Mouse (Mus musculus): ENCODE measurements around the gene Jak1. TPM values are rescaled to one million over a fixed set of nuclear protein-coding genes. Genes with fewer than 3 reads are reported as not detected.
A peak's percentile ranks its signal among the peaks of the same experiment; 100 is the strongest.

Jak1 gene
- polyA plus RNA-seq, 1 experiment from 2014 or later: 66.3 TPM

GRCm38 (mm10) chr4:101246569-101246968, 18.5 kb downstream of the Jak1 start:
- 80% methylated on average over 2 of the region's 2 CpGs for WGBS
- no peaks in the 10 kb centered on the region for H3K9me3 ChIP-seq
- H3K36me3 ChIP-seq: no peaks in the 10 kb centered on the region
- no peaks in the 10 kb centered on the region for H3K27me3 ChIP-seq
- no peak overlapping the region for H3K9ac ChIP-seq
- H3K4me3 ChIP-seq: no peak overlapping the region
- H3K27ac ChIP-seq: no peak overlapping the region
- H3K4me2 ChIP-seq: no peak overlapping the region
- no peak for ATAC-seq (ENCODE audit: low FRiP score)
- H3K4me1 ChIP-seq (replicated peaks): peaks cover 3% of the 10 kb centered on the region; the same call in 1 of the 2 replicates

GRCm38 (mm10) chr4:101244257-101245011, 20.6 kb downstream of the Jak1 start:
- Histone ChIP-seq H3K9me3 (no peaks in the 10 kb centered on the region), H3K27me3 (no peaks in the 10 kb centered on the region), H3K9ac (no peak overlapping the region), H3K36me3 (no peaks in the 10 kb centered on the region), H3K4me2 (no peak overlapping the region), H3K27ac (no peak overlapping the region), H3K4me3 (no peak overlapping the region), H3K4me1 (replicated peaks) (peaks cover 12% of the 10 kb centered on the region)
- no peak for ATAC-seq (ENCODE audit: low FRiP score)
- WGBS: 79% methylated on average over 6 of the region's 6 CpGs

- 58% methylated on average over 3 of the region's 3 CpGs for WGBS
- H3K4me3 ChIP-seq: no peak overlapping the region
- H3K9me3 ChIP-seq: no peaks in the 10 kb centered on the region
- no peaks in the 10 kb centered on the region for H3K27me3 ChIP-seq
- H3K4me2 ChIP-seq: no peak overlapping the region
- ATAC-seq (ENCODE audit: low FRiP score): peak; percentile 43; the same call in 1 of the 2 replicates
- no peak overlapping the region for H3K27ac ChIP-seq
- H3K36me3 ChIP-seq: no peaks in the 10 kb centered on the region
- H3K9ac ChIP-seq: no peak overlapping the region
- peaks cover 8% of the 10 kb centered on the region for H3K4me1 ChIP-seq (replicated peaks)
Observed at GRCm38 (mm10) chr4:101240875-101241173, 24.3 kb downstream of the Jak1 start.

- H3K9me3 ChIP-seq: no peaks in the 10 kb centered on the region
- no peaks in the 10 kb centered on the region for H3K36me3 ChIP-seq
- peak; percentile 68 for ATAC-seq (ENCODE audit: low FRiP score)
- no peaks in the 10 kb centered on the region for H3K27me3 ChIP-seq
- H3K4me2 ChIP-seq: no peak overlapping the region
- H3K9ac ChIP-seq: no peak overlapping the region
- 83% methylated on average over 5 of the region's 5 CpGs for WGBS
- no peak overlapping the region for H3K4me3 ChIP-seq
- peaks cover 8% of the 10 kb centered on the region for H3K4me1 ChIP-seq (replicated peaks)
- peak overlapping the region; percentile 18; the same call in 1 of the 2 replicates for H3K27ac ChIP-seq
Observed at GRCm38 (mm10) chr4:101240163-101240874, 24.8 kb downstream of the Jak1 start.

- peak; percentile 46; the same call in 1 of the 2 replicates for ATAC-seq (ENCODE audit: low FRiP score)
Observed at GRCm38 (mm10) chr4:101239313-101240162, 25.5 kb downstream of the Jak1 start.

GRCm38 (mm10) chr4:101238589-101238988, 26.5 kb downstream of the Jak1 start:
- WGBS: 87% methylated on average over 4 of the region's 4 CpGs
- no peaks in the 10 kb centered on the region for H3K9me3 ChIP-seq
- no peak for ATAC-seq (ENCODE audit: low FRiP score)
- no peak overlapping the region for H3K4me2 ChIP-seq
- H3K27ac ChIP-seq: no peak overlapping the region
- no peak overlapping the region for H3K9ac ChIP-seq
- no peaks in the 10 kb centered on the region for H3K36me3 ChIP-seq
- peaks cover 12% of the 10 kb centered on the region for H3K4me1 ChIP-seq (replicated peaks)
- H3K27me3 ChIP-seq: no peaks in the 10 kb centered on the region
- no peak overlapping the region for H3K4me3 ChIP-seq

More at GRCm38 (mm10) chr4:101239313-101240162, 25.5 kb downstream of the Jak1 start:
- Histone ChIP-seq H3K9me3 (no peaks in the 10 kb centered on the region), H3K4me2 (no peak overlapping the region), H3K27me3 (no peaks in the 10 kb centered on the region), H3K27ac (no peak overlapping the region), H3K4me3 (no peak overlapping the region), H3K4me1 (replicated peaks) (peaks cover 8% of the 10 kb centered on the region), H3K36me3 (no peaks in the 10 kb centered on the region), H3K9ac (no peak overlapping the region)
- WGBS: 94% methylated on average over 3 of the region's 3 CpGs

- WGBS: 89% methylated on average over 6 of the region's 6 CpGs
- no peaks in the 10 kb centered on the region for H3K27me3 ChIP-seq
- no peaks in the 10 kb centered on the region for H3K36me3 ChIP-seq
- no peaks in the 10 kb centered on the region for H3K9me3 ChIP-seq
- ATAC-seq (ENCODE audit: low FRiP score): no peak
- peaks cover 12% of the 10 kb centered on the region for H3K4me1 ChIP-seq (replicated peaks)
- H3K4me2 ChIP-seq: no peak overlapping the region
- no peak overlapping the region for H3K9ac ChIP-seq
- no peak overlapping the region for H3K27ac ChIP-seq
- no peak overlapping the region for H3K4me3 ChIP-seq
Observed at GRCm38 (mm10) chr4:101236797-101237196, 28.3 kb downstream of the Jak1 start.

GRCm38 (mm10) chr4:101235964-101236363, 29.1 kb downstream of the Jak1 start:
- H3K4me1 ChIP-seq (replicated peaks): peaks cover 12% of the 10 kb centered on the region
- H3K27ac ChIP-seq: no peak overlapping the region
- no peak overlapping the region for H3K4me2 ChIP-seq
- H3K27me3 ChIP-seq: no peaks in the 10 kb centered on the region
- H3K9ac ChIP-seq: no peak overlapping the region
- no peak overlapping the region for H3K4me3 ChIP-seq
- no peak for ATAC-seq (ENCODE audit: low FRiP score)
- 95% methylated on average over 1 of the region's 1 CpGs for WGBS
- no peaks in the 10 kb centered on the region for H3K36me3 ChIP-seq
- H3K9me3 ChIP-seq: no peaks in the 10 kb centered on the region

- H3K4me2 ChIP-seq: no peak overlapping the region
- ATAC-seq (ENCODE audit: low FRiP score): no peak
- H3K9ac ChIP-seq: no peak overlapping the region
- 93% methylated on average over 1 of the region's 1 CpGs for WGBS
- no peak overlapping the region for H3K4me3 ChIP-seq
- no peaks in the 10 kb centered on the region for H3K9me3 ChIP-seq
- H3K36me3 ChIP-seq: no peaks in the 10 kb centered on the region
- 0 out of 2 replicates have a peak, but pooled peaks cover 4% of the 10 kb centered on the region for H3K4me1 ChIP-seq (replicated peaks)
- no peak overlapping the region for H3K27ac ChIP-seq
- no peaks in the 10 kb centered on the region for H3K27me3 ChIP-seq
Observed at GRCm38 (mm10) chr4:101234753-101235152, 30.3 kb downstream of the Jak1 start.

- Histone ChIP-seq H3K4me2 (no peak overlapping the region), H3K4me3 (no peak overlapping the region), H3K36me3 (no peaks in the 10 kb centered on the region), H3K9ac (no peak overlapping the region), H3K27me3 (no peaks in the 10 kb centered on the region), H3K27ac (no peak overlapping the region), H3K4me1 (replicated peaks) (0 out of 2 replicates have a peak, but pooled peaks cover 4% of the 10 kb centered on the region), H3K9me3 (no peaks in the 10 kb centered on the region)
- 72% methylated on average over 1 of the region's 1 CpGs for WGBS
- ATAC-seq (ENCODE audit: low FRiP score): no peak
Observed at GRCm38 (mm10) chr4:101234332-101234731, 30.8 kb downstream of the Jak1 start.

- no peak overlapping the region for H3K27ac ChIP-seq
Observed at GRCm38 (mm10) chr4:101230621-101231020, 34.5 kb downstream of the Jak1 start.

GRCm38 (mm10) chr4:101227398-101227797, 37.7 kb downstream of the Jak1 start:
- H3K9ac ChIP-seq: no peak overlapping the region
- H3K9me3 ChIP-seq: no peaks in the 10 kb centered on the region
- no peaks in the 10 kb centered on the region for H3K36me3 ChIP-seq
- H3K4me2 ChIP-seq: no peak overlapping the region
- H3K4me3 ChIP-seq: no peak overlapping the region
- ATAC-seq (ENCODE audit: low FRiP score): no peak
- WGBS: 90% methylated on average over 3 of the region's 3 CpGs
- H3K27me3 ChIP-seq: no peaks in the 10 kb centered on the region
- H3K4me1 ChIP-seq (replicated peaks): no peaks in the 10 kb centered on the region
- H3K27ac ChIP-seq: no peak overlapping the region

More at GRCm38 (mm10) chr4:101230621-101231020, 34.5 kb downstream of the Jak1 start:
- Histone ChIP-seq H3K36me3 (no peaks in the 10 kb centered on the region), H3K4me3 (no peak overlapping the region), H3K4me2 (no peak overlapping the region), H3K9me3 (no peaks in the 10 kb centered on the region), H3K9ac (no peak overlapping the region), H3K27me3 (no peaks in the 10 kb centered on the region), H3K4me1 (replicated peaks) (0 out of 2 replicates have a peak, but pooled peaks cover 4% of the 10 kb centered on the region)
- no peak for ATAC-seq (ENCODE audit: low FRiP score)
- 91% methylated on average over 2 of the region's 2 CpGs for WGBS

Measured in hindbrain, embryonic 13.5 days (tissue).